Mouse (Mus musculus) hindbrain, embryonic 14.5 days (tissue): Measurements from ENCODE around the gene Ubn2. TPM values are rescaled to one million over a fixed set of nuclear protein-coding genes. Genes with fewer than 3 reads are reported as not detected.
"Not testable (repeated sequence)": the region's sequence is repeated elsewhere in the genome, so short reads cannot be mapped to it uniquely, and the experiment has no call there.

Experiments used
- ATAC-seq: fragments of 200-750 bp; cut with Nextera tagmentation; 2 replicates; pipeline ENCODE4 v1.8.0; 2017; ENCODE audit warnings: moderate number of reproducible peaks, mild to moderate bottlenecking, moderate TSS enrichment, moderate library complexity; ENCODE audit not compliant: low FRiP score
- DNase-seq: peaks from one replicate; pipeline ENCODE4 v3.0.0-alpha.2; 2015; ENCODE audit warnings: low spot score
- H3K27ac ChIP-seq: fragments of 300-500 bp; sonication (generic); 2 replicates; pipeline ENCODE4 v1.5.1; 2014; ENCODE audit warnings: mild to moderate bottlenecking, moderate library complexity
- H3K27me3 ChIP-seq: fragments of 300-500 bp; sonication (generic); 2 replicates; pipeline ENCODE4 v1.6.1; 2014; ENCODE audit warnings: mild to moderate bottlenecking, low read length, mixed read lengths; ENCODE audit not compliant: control insufficient read depth, insufficient read depth
- H3K36me3 ChIP-seq: fragments of 300-500 bp; sonication (generic); replicated peaks from 2 replicates; pipeline ENCODE4 v1.6.1; 2014; ENCODE audit not compliant: control insufficient read depth, insufficient read depth
- H3K4me1 ChIP-seq: fragments of 300-500 bp; sonication (generic); replicated peaks from 2 replicates; pipeline ENCODE4 v1.6.1; 2014; ENCODE audit warnings: antibody characterized with exemption, low read length, mixed read lengths; ENCODE audit not compliant: control insufficient read depth, insufficient read depth
- H3K4me2 ChIP-seq: fragments of 300-500 bp; sonication (generic); replicated peaks from 2 replicates; pipeline ENCODE4 v1.6.1; 2014; ENCODE audit warnings: mild to moderate bottlenecking, moderate library complexity
- H3K4me3 ChIP-seq: fragments of 300-500 bp; sonication (generic); replicated peaks from 2 replicates; pipeline ENCODE4 v1.5.1; 2014; ENCODE audit warnings: mild to moderate bottlenecking, low read length
- H3K9ac ChIP-seq: fragments of 300-500 bp; sonication (generic); 2 replicates; pipeline ENCODE4 v1.6.1; 2014
- H3K9me3 ChIP-seq: fragments of 300-500 bp; sonication (generic); 2 replicates; pipeline ENCODE4 v1.6.1; 2016; ENCODE audit warnings: low read length; ENCODE audit not compliant: control insufficient read depth
- WGBS: fragments of 180-500 bp; shearing (Covaris S2); extraction: QIAGEN DNeasy Blood & Tissue Kit; methylation state at CpG from one replicate; pipeline ENCODE4 v1.1.7; 2014; 5-methylcytosine and 5-hydroxymethylcytosine counted together
- polyA plus RNA-seq: library from polyadenylated mRNA; unstranded; fragments of >200 nt; fragmentation: Nextera tagmentation; extraction: Ambion mirVana; gene quantifications from 2 replicates; pipeline ENCODE4 v1.2.1, GENCODE M21; 2014

The Ubn2 gene
- polyA plus RNA-seq, result 16.3 and 21.3 TPM in 2 replicates

DNA sequence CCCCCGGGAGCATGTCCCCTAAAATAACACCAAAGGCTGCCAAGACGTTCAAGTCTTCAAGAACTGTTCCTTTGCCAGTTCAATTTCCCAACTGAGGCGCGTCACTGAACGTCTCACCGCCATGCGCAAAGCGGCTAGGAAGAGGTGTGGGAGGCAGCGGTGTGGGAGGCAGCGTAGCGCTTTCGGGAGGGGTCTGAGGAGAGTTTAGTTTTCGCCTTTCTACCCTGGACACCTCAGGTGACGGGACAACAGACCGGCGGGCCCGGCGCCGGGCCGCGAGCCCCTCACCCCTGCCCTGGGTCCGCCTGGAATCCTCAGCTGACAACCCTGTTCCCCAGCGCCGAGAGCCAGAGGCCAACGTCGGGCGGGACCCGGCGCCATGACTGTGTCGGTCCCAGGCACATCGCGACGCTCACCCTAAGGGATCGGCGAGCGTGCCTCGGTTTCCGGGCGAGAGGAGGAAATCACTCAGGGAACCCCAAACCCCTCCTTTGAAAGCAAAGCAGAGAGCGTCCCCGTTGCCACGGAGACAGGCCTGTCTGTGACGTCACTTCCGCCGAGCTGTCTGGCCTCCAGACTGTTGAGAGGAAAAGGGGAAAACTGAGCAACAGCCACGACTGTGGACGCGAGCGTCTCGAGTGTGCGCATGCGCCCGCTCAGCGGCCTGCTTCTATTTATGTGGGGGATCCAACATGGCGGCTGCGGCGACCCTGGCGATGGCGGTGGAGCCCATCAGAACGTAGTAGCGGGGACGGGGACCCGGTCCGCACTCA is at the start of gene Ubn2:
Ubn2 (plus strand) TSS at position 690 of the 773 bp plus-strand sequence.
- ATAC-seq, result peak; percentile 98
- WGBS, result under 1% methylated on average over 64 of the region's 64 CpGs
- no peaks in the 10 kb centered on the region for H3K27me3 ChIP-seq

DNA sequence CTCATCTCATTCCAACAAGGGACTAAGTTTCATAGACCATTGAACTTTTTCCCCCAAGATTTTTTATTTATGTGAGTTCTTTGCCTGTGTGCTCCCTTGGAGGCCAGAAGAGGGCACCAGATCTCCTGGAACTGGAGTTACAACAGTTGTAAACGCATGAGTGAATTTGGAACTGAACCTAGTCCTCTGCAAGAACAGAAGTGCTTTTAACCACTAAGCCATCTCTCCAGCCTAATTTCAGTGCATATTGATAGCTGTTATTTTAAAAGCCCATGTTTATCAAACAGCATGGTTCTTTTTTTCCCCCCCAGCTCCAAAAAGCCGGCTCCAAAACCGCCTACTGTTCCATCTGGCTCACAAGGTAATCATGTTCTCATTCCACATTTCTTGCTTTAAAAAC is 44.1 kb upstream of the Ubn2 start:
- DNase-seq (peak; percentile 31), ATAC-seq (no peak)
- H3K36me3 ChIP-seq, result peaks cover 70% of the 10 kb centered on the region
- H3K4me2 ChIP-seq, result no peak overlapping the region
- H3K4me3 ChIP-seq, result no peak overlapping the region
- H3K27ac ChIP-seq, result no peak overlapping the region
- H3K27me3 ChIP-seq, result no peaks in the 10 kb centered on the region
- no peaks in the 10 kb centered on the region for H3K9me3 ChIP-seq
- H3K4me1 ChIP-seq, result no peaks in the 10 kb centered on the region
- H3K9ac ChIP-seq, result no peak overlapping the region
- 80% methylated on average over 3 of the region's 3 CpGs for WGBS

More for the DNA sequence above, at the start of gene Ubn2:
- Histone ChIP-seq H3K36me3 (no peaks in the 10 kb centered on the region), H3K4me1 (peaks cover 28% of the 10 kb centered on the region), H3K9me3 (no peaks in the 10 kb centered on the region), H3K4me2 (peak within 1 kb of the TSS; percentile 78), H3K27ac (peak within 1 kb of the TSS; percentile 99), H3K9ac (peak within 1 kb of the TSS; percentile 96), H3K4me3 (peak within 1 kb of the TSS; percentile 99)
- peak; percentile 100 for DNase-seq

GRCm38 (mm10) chr6:38432457-38432856 is 1.3 kb upstream of the Ubn2 start:
- peak overlapping the region; percentile 78 for H3K4me2 ChIP-seq
- peak overlapping the region; percentile 96 for H3K27ac ChIP-seq
- H3K9ac ChIP-seq, result peak overlapping the region; percentile 73; the same call in 1 of the 2 replicates
- peak overlapping the region; percentile 99 for H3K4me3 ChIP-seq
- not testable (repeated sequence) for H3K9me3 ChIP-seq, DNase-seq, H3K36me3 ChIP-seq, ATAC-seq, H3K27me3 ChIP-seq
- WGBS, result 82% methylated on average over 5 of the region's 5 CpGs
- H3K4me1 ChIP-seq, result peaks cover 19% of the 10 kb centered on the region

DNA sequence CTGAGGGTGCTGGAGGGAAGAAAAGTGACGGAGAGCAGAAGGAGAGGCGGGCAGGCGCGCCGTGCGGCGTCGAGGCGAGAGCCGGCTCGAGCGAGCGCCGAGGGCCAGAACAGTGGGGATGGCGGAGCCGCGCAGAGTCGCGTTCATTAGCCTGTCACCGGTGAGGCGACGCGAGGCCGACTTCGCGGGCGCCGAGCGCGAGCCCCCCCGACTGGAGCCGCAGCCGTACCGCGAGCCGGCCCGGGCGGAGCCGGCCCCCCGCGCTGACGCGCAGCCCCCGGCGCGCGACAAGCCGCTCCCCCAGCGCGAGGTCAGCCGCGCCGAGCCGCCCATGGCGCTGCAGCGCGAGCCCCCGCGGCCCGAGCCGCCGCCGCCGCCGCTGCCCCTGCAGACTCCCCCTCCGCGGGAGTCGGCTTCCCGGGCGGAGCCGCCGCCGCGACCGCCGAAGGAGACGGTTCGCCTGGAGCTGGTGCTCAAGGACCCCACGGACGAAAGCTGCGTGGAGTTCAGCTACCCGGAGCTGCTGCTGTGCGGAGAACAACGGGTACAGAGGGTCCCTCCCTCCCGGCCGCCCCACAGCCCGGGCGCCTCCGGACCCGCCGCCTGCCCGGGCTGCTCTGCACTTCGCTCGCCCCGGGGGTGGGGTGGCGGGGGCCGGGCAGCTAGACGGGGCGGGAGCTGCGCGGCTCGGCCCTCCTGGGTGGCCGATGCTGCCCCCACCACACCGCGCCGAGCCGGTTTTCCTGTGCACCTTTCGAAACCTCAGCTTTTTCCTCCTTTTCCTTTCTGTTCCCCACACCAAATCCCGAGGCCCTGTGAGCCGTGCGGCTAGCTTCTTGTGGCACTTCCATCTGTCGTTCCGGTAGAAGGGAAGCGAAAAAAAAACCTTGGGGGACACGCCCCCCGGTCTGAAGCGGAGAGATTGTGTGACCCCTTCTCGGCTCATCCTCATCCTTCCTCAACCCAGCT is 589 bp downstream of the Ubn2 start:
- peak; percentile 76 for ATAC-seq
- H3K9ac ChIP-seq, result peak overlapping the region; percentile 96

GRCm38 (mm10) chr6:38443842-38444241 is 10.1 kb downstream of the Ubn2 start:
- Histone ChIP-seq H3K27me3 (no peaks in the 10 kb centered on the region), H3K4me2 (no peak overlapping the region), H3K9me3 (no peaks in the 10 kb centered on the region), H3K4me1 (no peaks in the 10 kb centered on the region), H3K4me3 (no peak overlapping the region), H3K36me3 (peaks cover 66% of the 10 kb centered on the region), H3K27ac (no peak overlapping the region), H3K9ac (no peak overlapping the region)
- ATAC-seq (no peak), DNase-seq (no peak)
- WGBS, result 88% methylated on average over 3 of the region's 3 CpGs

More for the DNA sequence above, 589 bp downstream of the Ubn2 start:
- DNase-seq, result peak; percentile 48
- Histone ChIP-seq H3K36me3 (no peaks in the 10 kb centered on the region), H3K9me3 (no peaks in the 10 kb centered on the region), H3K4me3 (peak overlapping the region; percentile 99), H3K4me2 (peak overlapping the region; percentile 78), H3K27me3 (no peaks in the 10 kb centered on the region), H3K27ac (peak overlapping the region; percentile 99), H3K4me1 (peaks cover 28% of the 10 kb centered on the region)
- WGBS, result under 1% methylated on average over 60 of the region's 118 CpGs

GRCm38 (mm10) chr6:38448295-38448694 is 14.5 kb downstream of the Ubn2 start:
- no peak for ATAC-seq
- no peak for DNase-seq
- H3K27me3 ChIP-seq, result no peaks in the 10 kb centered on the region
- peaks cover 80% of the 10 kb centered on the region for H3K36me3 ChIP-seq
- no peak overlapping the region for H3K9ac ChIP-seq
- H3K27ac ChIP-seq, result no peak overlapping the region
- no peaks in the 10 kb centered on the region for H3K9me3 ChIP-seq
- no peak overlapping the region for H3K4me3 ChIP-seq
- no peak overlapping the region for H3K4me2 ChIP-seq
- no peaks in the 10 kb centered on the region for H3K4me1 ChIP-seq
- 92% methylated on average over 2 of the region's 2 CpGs for WGBS

DNA sequence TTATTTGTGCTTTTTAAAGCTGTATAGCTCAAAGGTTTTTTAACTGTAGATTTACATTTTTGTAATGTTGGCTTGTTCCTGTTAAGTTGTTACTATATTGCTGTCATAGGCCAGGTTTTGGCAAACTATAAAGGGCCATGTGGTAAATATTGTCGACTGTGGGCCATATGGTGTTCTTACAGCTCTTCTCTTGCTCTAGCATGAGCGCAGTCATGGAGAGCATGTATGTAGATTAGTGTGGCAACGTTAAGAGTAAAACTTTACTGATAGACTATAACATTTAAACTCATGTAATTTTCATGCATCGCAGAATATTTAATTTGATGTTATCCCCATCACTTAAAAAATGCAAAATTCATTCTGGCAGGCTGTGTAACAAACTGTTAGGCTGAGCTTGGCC is 19.3 kb downstream of the Ubn2 start:
- ATAC-seq (no peak), DNase-seq (no peak)
- Histone ChIP-seq H3K9me3 (no peaks in the 10 kb centered on the region), H3K36me3 (peaks cover 82% of the 10 kb centered on the region), H3K9ac (no peak overlapping the region), H3K27ac (no peak overlapping the region), H3K27me3 (no peaks in the 10 kb centered on the region), H3K4me1 (no peaks in the 10 kb centered on the region), H3K4me2 (no peak overlapping the region), H3K4me3 (no peak overlapping the region)
- WGBS, result 97% methylated on average over 4 of the region's 4 CpGs

DNA sequence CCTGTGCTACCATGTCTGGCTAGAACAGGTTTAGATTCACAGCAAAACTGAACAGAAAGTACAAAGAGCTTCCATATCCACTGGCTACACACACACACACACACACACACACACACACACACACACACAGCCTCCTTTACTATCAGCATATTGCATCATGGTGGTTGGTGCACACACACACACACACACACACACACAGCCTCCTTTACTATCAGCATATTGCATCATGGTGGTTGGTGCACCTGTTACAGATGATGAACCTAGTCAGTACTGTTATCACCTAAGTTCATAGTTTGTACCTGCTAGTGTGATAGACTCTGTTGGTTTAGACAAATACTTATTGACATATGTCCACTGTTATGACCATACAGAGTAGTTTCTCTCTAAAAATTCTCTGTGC is 22.7 kb downstream of the Ubn2 start:
- H3K4me1 ChIP-seq, H3K27me3 ChIP-seq, H3K4me3 ChIP-seq, H3K4me2 ChIP-seq, H3K9ac ChIP-seq, ATAC-seq, DNase-seq, H3K9me3 ChIP-seq, H3K27ac ChIP-seq: not testable (repeated sequence)
- peaks cover 80% of the 10 kb centered on the region for H3K36me3 ChIP-seq

DNA sequence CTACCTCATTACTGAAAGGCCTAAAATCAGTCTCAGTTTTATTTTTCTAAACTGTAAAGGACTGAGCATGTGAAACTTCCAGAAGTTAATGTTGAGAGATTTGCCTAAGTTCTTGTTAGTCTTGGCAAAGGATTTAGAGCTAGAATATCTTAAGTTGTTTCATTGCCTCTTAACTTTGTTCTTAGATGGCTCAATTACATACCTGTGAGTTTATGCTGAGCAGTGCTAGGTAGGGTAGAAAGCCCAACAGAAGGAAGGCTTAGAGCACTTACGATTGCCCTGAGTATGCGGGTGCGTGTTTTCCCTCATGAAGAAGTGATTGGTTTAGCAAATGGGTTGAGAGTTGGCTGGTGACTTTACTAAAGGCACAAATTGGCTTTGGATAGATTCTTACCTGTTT is 24.3 kb downstream of the Ubn2 start:
- no peak overlapping the region for H3K4me2 ChIP-seq
- H3K4me1 ChIP-seq, result no peaks in the 10 kb centered on the region
- H3K36me3 ChIP-seq, result peaks cover 80% of the 10 kb centered on the region
- ATAC-seq, result no peak
- DNase-seq, result no peak
- no peak overlapping the region for H3K9ac ChIP-seq
- no peaks in the 10 kb centered on the region for H3K27me3 ChIP-seq
- 98% methylated on average over 3 of the region's 3 CpGs for WGBS
- no peak overlapping the region for H3K4me3 ChIP-seq
- no peak overlapping the region for H3K27ac ChIP-seq
- H3K9me3 ChIP-seq, result no peaks in the 10 kb centered on the region
